Mouse (Mus musculus) heart, postnatal 25 days (tissue): ENCODE measurements around the gene Wdr20. TPM values are rescaled to one million over a fixed set of nuclear protein-coding genes. Genes with fewer than 3 reads are reported as not detected.

Experiments
- DNase-seq: peaks from one replicate; pipeline ENCODE4 v3.0.0; 2022; ENCODE audit warnings: low spot score
- intact Hi-C: fragments of 180-260 bp; cut with DNase I; formaldehyde crosslinking; loops from one replicate; pipeline ENCODE4 v1.15.1; 2025
- total RNA-seq, 2 experiments: library from RNA; stranded (reverse); gene quantifications; 2 replicates each; pipeline ENCODE4 v1.2.3; 2021

The Wdr20 gene
- total RNA-seq, 2 experiments from 2014 or later, result 27.9 to 28.6 TPM

DNA sequence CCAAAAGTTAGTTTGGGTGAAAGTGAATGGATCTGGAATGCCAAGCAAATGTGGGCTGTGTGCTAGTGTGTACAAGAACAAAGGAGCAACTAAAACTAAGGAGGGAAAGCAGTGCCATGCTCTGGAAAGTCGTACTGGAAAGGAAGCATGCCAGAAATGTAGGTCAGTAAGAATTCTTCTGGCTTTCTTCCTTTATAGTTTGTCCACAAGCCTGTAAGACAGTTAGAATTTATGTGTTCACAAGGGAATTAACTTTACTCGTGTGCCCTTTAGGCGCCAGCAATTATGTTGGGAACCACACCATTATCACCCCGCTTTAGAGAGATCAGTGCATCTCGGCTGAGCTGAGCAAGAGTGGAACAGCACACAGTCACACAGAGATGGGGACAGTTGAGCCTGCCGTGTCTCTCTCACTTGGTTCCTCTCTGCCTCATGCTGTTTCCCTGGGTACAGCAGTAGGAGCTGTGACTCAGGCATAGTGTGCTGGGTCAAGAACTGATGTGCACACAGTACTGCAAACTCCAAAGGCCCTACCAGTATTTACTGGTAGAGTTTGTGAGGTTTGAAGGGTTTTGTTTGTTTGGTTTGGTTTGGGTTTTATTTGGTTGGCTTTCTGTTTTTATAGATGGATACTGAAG, 32.0 kb downstream of the Wdr20 start:
- intact Hi-C loops, result no loop called here
- DNase-seq, result no peak

DNA sequence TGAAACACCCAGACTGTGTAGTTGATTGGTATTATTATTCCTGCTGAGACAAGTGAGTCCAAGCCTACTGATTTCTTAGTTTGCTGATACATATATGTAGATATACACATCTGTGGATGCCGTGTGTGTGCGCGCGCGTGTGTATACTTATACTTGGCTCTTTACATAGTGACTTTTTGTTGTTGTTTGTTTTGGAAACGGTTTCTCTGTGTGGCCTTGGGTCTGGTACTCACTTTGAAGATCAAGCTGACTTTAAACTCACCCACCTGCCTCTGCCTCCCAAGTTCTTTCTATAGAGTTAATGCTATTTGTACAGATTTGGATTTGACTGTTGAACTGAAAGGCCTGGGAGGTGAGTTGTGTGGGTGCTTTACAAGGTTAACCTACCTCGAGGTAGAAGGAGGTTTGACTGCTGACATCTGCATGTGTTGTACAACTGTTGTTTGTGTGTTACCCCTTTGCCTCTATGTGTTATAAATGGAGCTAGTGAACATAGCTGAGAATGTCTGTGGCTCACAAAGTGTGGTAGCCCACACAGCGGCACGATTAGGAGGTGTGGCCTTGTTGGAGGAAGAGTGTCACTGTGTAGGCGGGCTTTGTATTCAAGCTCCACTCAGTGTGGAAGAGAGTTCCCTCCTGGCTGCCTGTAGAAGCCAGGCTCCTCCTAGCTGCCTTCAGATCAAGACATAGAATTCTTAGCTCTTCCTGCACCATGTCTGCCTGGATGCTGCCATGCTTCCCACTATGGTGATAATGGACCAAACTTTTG, 32.9 kb downstream of the Wdr20 start:
- DNase-seq, result no peak
- intact Hi-C loops, result no loop called here

DNA sequence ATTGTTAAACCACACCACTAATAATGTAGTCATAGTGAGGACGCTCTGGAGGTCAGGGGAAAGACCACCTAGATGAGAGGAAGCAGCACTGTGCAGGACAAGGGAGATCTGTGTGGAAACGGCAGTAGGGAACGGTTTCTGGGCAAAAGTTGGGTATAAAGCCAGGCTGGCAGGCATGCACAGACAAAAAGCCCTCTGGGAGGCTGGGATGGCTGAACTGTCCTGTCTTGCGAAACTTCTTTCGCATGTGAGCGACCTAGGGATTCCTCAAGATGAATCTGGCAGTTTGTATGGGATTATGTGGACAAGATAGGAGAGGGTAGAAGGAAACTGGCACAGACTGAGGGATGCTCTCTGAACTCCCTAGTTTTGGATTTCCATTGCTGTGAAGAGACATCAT, 34.2 kb downstream of the Wdr20 start:
- DNase-seq, result no peak
- intact Hi-C loops, result no loop called here

DNA sequence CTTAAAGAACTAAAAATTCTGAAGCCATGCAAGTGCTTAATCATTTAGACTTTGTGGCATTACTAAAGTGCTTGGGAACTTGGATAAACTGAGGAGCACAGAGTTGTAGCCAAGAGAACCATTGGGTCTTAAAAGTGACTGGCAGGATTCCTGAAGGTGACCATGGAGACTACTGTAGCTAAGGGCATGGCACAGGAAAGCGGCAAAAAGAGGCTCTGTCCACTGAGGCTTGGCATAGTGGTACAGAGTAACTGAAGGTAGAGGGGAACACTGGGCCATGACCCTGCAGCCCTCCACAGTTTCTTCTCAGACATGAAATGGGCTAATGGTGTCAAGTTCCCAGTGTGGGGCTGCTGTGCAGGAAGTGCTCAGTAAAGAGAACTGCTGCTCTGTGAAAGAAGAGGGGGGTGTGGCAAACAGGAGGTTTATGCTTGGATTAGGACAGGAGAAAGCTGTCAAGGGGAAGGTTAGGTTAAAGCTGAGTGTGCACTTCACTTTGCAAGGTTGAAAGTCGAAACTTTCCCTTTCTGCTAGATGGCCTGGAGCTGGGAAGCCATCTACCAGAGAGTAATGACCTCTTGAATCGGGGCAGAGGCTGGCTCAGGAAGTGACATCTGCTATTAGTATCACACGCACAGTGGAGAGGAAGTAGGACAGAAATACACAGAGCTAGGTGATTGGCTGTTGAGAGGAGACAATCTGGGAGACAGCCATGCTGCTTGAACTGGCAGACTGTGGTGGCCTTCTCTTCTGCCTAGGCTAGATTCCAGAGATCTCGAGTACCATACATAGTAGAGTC, 38.1 kb downstream of the Wdr20 start:
- no peak for DNase-seq
- intact Hi-C loops, result no loop called here

DNA sequence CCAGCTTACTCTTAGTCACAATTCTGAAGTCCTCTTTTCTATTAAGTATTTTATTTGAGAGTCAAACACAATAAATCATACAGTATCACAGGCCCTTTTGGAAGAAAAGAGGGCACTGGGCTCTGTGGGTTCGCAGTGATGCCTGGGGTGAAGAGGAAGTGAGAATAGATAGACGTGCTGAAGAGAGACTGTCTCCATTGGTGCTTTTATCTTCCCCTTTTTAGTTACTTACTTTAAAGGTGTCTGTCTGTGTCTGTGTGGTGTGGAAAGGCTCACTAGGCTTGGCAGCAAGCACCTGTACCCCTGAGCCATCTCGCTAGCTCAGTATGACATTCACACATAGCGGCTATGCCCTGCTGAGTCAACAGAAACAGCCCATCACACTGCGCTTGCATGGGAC, 40.1 kb downstream of the Wdr20 start:
- no peak for DNase-seq
- intact Hi-C loops, result no loop called here

DNA sequence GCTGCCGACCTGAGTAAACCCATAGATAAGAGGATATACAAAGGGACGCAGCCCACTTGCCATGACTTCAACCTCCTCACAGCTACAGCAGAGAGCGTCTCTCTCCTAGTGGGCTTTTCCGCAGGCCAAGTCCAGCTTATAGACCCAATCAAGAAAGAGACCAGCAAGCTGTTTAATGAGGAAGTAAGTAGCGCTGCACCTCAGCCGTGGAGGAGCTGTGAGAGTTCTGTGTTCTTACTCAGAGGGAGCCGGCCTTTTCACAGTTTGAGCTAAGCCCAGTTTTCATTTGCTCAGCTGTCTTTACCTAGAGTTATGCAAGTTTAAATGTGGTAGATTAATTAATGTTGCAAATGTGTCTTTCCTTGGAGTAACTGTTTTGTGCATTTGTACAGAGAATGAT, 41.6 kb downstream of the Wdr20 start:
- DNase-seq, result no peak
- intact Hi-C loops, result no loop called here

DNA sequence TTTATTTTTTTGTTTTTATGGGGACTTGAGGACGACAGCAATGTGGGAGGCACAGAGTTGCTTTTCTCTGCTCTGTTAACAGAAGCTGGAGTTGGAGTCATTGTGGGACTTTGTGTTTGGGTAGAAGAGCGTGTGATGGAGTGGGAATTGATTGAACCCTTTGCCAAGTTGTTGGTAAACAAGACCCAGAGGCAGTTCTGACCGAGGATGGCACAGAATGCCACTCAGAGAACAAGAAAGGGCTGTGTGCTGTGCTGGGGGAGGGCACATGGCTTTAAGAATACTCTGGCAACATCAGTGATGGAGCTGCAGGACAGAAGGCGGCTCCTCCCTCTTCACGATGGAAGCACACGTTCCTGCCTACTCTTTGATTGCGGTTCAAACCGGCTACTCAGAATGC, 43.4 kb downstream of the Wdr20 start:
- DNase-seq, result no peak
- intact Hi-C loops, result no loop called here

DNA sequence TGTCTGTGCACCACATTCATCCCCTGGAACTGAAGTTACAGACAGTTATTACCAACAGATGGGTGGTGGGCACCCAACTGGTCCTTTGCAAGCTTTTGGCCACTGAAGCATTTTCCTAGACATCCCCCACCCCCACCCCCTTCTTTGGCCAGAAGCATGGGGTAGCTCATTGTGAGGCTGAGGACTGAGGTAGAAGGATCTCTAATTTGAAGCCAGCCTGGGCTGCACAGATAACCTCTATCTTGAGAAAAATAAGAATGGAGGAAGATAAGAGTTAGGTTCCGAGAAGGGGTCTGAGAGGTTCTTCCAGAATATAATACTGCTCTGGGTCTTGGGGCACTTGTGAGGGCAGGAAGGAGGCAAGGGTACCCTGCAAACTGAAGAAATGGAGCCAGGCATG, 44.5 kb downstream of the Wdr20 start:
- no peak for DNase-seq
- intact Hi-C loops, result no loop called here

DNA sequence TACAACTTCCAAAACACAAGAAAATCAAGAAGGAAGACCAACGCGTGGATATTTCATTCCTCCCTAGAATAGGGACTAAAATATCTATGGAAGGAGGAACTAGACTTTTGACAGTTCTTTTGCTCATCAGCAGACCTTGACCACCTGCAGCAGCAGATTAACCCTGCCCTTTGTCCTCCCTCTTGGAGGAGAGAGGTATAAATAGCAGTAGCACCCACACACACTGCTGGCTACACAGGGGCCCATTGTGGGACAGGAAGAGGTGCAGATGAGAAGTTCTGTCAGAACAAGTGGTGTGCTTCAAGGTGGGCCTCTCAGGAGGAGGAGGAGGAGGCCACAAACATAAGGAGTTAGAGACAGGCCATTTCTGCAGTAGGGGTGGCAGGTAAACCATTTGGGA, 46.5 kb downstream of the Wdr20 start:
- intact Hi-C loops, result no loop called here
- no peak for DNase-seq

DNA sequence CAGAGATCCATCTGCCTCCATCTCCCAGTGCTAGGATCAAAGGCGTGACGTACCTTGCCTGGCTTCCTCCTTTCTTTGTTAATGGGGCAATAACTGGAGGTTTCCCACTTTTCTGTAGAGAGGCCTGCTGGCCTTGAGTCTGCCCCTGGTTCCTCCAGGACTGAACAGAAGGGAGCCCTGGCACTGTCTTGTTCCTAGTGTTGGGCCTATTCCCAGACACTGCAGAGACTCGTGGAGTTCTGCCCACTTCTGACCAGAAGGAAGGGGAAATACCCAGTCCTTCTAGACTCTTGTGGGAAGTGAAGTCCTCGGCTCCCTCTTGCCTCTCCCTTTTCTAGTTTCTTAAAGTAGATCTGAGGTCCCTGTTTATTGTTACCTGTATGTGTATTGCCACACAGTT, 48.5 kb downstream of the Wdr20 start:
- intact Hi-C loops, result no loop called here
- DNase-seq, result no peak

DNA sequence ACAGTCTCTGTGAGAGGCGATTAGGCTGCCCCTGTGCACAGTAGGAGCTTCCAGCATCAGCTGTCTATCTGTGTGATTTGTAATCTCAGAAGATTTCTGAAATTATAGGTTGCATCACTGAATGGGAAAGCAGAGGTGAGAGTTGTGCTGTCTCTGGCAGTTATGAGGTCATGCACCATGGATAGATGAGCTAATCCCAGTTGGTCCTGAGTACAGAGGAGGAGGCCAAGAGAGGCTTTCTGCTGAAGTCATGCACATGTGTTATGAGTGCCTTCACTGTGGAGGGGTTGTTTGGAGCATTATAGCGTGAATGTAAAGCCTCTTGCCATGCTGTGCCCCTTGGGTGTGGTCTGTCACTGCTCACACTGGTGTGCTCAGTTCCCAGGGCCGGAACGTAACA, 52.8 kb downstream of the Wdr20 start:
- no peak for DNase-seq
- intact Hi-C loops, result no loop called here

DNA sequence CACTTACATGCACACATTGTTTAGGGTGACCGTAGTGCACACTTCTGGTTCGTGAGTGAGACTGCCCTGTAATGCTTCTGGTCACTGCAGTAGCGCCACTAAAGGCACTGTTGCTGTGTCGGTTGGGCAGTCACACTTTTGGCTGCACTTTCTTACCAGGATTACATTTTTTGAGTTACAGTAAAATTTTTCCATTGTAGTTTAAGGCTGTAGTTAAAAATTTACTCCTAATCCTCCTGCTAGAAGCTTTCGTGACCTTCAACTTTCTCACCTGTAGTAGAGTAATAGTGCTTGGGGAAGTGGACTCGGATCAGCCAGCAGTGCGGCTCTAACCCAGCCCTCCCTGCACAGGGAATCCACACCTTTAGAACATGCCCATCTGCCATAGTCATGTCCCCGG, 53.3 kb downstream of the Wdr20 start:
- intact Hi-C loops, result no loop called here
- no peak for DNase-seq

DNA sequence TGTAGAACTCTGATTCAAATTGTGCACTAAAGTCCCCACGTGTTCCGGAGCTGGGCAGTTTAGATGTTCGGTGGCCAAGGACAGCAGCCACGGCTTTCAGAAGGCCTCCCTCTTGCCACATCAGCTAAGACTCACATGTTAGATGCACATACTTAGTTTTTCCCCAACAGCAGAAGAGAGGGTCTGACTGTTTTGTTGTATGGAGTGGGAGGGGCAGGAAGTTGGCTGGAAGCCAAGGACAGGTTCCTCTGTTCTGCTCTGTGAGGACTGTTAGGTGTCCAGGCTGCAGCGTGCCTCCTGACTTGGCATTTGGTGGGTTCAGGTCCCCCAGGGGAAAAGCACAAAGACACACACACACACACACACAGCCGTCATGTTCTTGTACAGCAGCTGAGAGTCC, 57.3 kb downstream of the Wdr20 start:
- DNase-seq, result no peak
- intact Hi-C loops, result no loop called here

DNA sequence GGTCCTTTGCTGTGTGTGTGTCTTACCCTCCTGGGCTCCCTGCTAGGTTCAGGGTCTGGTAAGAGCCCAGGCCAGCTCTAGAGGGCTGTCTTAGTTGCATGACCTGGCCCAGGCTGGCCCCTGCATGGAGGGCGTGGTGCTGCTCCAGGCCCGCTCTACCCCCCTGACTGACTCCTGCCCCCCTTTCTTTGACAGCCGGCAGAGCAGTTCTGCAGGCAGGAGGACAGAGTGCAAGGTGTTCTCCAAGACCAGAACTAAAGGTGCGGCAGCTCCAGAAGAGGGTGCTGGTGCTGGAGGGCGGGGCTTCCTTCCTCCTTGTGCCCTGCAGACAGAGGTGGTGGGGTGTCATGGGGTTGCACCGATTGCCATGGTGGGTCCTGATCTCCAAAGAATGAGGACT, 59.0 kb downstream of the Wdr20 start:
- DNase-seq, result no peak
- intact Hi-C loops, result no loop called here

DNA sequence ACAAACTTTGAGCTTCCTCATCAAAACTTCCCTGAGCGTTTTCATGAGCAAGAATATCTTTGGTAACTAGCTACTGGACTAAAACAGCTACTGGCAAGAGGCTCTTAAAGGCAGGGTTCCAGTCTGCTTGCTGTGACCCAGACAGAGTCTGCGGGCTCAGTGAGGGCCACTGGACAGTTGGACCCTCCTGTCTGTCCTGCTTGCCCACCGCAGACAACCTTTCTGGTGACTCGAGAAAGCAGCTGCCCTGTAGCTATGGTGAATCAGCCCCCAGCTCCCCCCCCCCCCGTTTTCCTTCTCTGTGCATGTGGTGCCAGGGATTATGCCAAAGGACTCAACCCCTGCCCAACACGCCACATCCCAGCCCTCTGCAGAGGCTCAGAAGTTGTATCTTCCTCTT, 59.5 kb downstream of the Wdr20 start:
- no peak for DNase-seq
- intact Hi-C loops, result no loop called here

DNA sequence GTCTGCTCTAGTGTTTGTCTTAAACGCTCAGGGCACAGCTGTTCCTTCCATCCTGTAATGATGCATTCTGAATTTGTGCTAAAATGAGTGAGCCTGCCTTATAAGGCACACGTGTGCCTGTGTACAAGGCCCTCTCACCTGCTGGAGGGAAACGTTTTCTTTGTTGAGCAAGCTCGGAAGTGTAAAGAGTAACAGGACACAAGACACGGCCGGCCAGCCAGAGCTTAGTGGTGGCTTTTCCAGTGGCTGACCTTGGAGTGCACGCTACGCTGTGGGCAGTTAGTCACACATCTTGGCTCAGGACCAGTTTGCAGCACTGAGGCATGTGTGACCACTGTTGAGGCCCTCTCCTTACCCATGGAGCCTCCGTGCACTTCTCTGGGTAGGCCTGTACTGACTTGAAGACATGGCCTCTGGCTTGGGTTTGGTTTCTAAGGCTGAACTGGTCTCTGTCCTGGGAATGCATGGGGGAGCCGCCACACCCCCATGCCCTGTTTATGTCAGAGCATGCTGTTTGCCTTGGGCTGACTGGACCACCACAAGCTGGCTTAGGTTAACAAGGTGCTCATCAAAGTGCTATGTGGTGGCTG, 60.2 kb downstream of the Wdr20 start:
- intact Hi-C loops, result no loop called here
- DNase-seq, result no peak

DNA sequence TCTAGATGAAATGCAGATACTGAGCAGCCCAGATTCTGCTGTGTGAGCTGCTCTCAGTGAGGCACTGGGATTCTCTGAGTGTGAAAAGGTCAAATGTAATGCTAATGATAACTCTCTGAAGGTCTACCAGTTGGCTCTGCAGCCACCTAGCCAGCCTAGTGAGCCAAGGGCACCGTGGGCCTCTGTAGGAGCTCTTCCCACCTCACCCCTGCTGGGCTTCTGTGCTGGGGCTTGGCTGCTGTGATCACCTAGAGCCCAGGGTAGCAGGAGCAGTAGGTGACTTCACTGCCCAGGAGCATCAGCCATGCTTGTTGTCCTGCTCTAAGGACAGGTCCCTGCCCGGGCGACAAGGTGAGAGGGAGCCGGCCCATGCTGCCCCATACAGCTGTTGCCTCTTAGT, 61.5 kb downstream of the Wdr20 start:
- DNase-seq, result no peak
- intact Hi-C loops, result no loop called here

DNA sequence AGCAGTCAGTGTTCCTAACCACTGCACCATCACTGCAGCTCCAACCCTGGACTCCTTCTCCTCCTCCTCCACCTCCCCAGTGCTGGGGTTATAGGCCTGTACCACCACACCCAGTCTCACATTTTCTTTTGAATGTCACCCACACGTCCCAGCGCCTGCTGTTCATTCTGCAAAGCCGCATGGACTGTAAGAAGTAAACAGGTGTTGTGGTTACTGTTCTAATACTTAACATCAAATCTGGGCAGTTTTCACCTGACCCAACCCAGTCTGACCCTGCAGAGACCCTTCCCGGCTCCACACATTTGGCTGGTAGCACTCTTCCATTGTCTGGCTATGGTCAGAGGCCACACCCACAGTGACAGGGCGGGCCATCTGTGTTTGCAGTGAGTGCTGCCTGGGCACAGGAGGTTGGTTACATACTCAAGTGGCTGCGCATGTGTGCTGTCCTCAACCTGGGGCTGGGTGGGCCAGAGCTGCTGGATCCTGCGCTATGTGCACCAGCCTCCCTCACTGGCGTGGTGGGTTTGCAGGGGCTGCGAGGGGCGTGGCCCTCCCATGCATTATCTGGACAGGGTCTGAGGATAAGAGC, 64.2 kb downstream of the Wdr20 start:
- no peak for DNase-seq
- intact Hi-C loops, result no loop called here

DNA sequence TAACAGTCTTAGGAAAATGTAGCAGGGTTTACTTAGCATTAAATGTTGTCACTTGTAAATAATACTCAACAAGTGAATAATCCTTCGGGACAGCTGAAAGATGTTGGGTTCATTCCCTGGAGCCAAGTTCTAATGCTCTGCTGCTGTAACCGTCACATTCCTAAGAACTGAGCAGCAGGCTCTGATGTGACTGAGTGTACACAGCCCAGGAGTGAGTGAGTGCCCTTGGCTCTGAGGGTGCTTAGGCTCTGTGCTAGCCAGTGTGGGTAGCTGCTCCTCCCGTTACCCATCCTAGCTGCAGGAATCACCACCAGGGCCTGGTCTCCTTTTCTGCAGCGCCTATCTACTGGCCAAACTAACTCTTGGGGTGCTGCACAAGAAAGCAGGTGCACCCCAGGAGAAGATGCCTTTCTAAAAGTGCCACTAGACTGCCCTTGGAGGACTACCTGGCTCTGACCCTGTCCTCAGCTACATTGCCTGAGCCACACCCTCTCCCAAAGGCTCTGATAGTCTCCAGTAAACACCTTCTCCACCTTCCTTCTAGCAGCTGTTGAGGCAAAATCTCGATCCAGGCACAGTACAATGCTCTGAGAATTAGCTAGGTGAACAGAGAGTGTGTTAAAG, 65.0 kb downstream of the Wdr20 start:
- intact Hi-C loops, result no loop called here
- DNase-seq, result no peak

DNA sequence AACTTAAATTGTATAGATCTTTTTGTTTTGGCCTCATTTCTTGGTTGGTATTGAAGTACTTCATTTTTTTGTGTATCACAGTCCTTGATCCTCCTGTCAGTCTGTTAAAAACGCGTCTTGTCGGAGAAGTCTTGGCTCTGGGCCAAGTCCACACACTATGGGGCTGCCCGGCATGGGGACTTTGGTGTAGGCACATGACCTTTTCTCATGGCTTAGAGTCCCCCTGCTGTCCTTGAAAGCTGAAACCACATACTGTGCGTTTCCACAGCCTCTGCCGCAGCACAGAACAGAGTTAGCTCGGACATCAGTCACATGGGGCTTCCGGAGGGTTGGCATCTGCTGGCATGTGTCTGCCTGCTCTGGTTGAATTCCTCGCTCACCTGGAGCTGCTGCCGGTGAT, 66.5 kb downstream of the Wdr20 start:
- DNase-seq, result no peak
- intact Hi-C loops, result no loop called here
